Mouse (Mus musculus) adrenal gland (tissue): ENCODE measurements around the gene Etl4.
"Not testable (repeated sequence)": the region's sequence is repeated elsewhere in the genome, so short reads cannot be mapped to it uniquely, and the experiment has no call there.

Source experiments
- intact Hi-C: fragments of 180-260 bp; cut with DNase I; formaldehyde crosslinking; loops from one replicate; pipeline ENCODE4 v1.15.1; 2025

The Etl4 gene

DNA sequence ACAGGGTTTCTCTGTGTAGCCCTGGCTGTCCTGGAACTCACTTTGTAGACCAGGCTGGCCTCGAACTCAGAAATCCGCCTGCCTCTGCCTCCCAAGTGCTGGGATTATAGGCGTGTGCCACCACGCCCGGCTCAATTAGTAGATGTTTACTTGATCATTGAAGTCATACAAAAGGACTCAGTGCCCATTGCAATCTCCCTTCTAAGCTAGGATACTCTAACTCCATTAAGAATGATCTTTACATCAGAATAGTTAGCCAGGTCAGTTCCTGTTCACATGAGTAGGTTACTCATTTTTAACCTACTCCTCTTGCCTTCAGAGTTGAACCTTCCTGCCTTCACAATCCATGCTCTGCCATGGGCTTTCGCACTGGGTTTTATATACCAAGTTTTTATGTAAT, 772.6 kb downstream of the Etl4 start:
- intact Hi-C loops: not testable (repeated sequence)

DNA sequence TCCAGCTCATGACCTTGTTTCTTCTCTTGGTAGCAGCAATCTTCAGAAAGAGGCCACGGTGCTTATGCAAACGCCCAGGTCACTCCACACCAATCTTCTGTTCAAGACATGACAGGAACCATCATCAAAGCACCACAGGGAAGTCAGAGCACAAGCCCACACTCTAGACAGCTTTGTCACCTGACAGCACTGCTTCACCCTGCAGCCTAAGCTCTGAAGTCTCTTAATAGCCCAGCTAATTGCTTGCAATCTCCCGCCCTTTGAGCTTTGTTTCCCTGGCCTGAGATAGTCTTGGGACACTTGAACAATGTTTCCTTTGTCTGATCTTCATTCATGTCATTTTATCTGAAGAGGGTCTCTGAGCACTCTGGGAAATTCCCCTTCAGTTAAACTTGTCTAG, 779.8 kb downstream of the Etl4 start:
- intact Hi-C loops: no loop called here

DNA sequence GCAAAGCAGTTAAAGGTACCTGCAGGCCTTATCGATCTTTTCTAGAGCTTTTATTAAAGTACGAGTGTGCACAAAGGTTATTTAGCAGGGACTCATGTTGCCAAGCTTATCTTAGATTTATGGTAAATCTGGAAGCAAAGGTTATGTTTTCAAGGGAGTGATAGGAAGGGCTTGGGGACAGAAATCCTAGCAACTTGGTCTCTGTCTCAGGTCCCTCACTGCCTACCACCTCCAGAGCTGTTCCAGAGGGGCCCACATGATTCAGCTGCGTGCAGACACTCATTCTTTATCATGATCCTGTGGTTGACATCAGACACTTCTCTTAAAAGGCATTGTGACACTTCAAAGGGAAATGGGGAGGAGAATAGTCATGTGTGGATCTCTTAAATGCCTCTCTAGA, 783.3 kb downstream of the Etl4 start:
- intact Hi-C loops: no loop called here

DNA sequence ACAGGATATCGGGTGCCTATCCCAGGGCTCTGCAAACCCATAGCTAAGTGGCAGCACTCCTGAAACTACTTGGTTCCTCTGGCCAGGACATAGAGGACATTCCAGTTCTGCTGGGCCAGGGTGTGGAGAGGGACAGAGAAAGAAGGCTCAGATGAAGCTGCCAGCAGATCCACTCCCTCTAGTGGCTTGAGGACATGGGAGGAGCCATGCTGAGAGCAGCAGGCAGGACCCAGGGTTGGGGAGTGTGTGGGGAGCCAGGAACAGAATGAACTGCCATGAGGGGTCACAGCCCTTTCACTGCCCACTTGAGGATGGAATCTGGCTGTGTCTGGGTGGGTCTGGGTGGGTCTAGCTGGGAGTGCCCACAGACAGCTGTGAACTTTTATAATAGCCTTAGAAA, 784.2 kb downstream of the Etl4 start:
- intact Hi-C loops: no loop called here

DNA sequence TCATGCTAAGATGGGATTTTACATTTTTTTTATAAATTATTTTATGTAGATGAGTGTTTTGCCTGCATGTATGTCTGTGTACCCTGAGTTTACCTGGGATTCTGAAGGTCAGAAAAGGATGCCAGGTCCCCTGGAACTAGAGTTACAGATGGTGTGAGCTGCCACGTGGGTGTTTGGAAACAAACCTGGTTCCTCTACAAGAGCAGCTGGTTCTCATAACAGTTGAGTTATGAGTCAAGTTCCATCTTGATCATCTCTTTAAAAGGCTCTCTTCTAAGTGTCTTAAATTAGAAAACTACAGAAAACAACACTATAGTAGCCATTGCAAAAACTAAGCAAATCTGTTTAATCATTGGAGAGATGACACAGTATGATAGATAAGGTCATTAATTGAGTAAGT, 788.1 kb downstream of the Etl4 start:
- intact Hi-C loops: no loop called here

DNA sequence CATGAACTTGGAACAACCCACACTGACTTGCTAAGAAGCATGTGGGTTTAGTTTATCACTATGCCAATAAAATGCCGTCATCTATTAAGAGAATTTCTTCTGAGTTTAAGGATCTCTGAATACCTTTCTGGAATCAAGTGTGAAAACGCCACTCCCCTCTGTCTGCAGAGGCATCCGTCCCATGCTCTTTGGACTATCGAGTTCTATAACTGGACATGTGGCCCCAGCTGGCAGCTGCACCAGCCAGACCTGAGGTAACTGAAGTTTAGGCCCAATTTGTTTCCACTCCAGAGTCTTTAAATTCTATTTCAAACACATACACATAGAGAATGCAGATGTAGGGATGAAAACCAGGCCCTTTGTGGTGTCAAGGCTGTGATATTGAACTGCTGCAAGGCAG, 795.5 kb downstream of the Etl4 start:
- intact Hi-C loops: no loop called here

DNA sequence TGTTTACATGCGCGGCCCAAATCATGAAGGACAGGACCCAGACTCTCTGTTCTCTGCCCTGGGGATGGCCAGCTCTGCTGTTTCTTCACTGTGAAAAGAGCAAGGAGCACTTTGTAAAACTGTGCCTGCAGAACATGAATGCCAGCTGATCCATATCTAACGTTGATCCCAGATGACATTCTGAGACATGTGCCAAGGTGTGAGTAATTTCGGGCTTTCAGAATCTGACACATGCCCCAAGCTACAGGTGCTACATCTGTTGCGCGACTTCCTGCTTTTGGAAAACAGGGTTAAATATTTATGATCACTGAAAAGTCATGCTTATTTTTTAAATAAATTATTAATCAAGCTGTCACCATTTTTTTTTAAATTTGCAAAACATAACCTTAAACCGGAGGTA, 801.0 kb downstream of the Etl4 start:
- intact Hi-C loops: no loop called here

DNA sequence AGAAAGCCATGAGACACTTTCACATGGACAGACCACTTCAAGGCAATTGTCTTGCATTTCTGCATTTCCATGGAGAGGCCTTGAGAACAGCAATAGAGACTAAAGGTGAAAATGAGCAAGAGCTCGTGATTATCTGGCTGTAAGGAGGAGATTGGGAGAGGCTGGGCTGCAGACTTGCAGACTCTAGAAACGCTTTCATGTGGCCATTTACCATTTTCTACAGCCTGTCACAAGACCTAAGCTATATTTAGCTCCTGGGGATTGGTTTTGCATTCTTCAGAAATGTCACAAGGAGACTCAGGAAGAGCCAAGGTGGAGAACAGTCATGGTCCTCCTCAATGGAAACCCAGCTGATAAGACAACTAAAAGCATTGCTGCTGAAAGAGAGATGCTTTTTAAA, 801.4 kb downstream of the Etl4 start:
- intact Hi-C loops: no loop called here

DNA sequence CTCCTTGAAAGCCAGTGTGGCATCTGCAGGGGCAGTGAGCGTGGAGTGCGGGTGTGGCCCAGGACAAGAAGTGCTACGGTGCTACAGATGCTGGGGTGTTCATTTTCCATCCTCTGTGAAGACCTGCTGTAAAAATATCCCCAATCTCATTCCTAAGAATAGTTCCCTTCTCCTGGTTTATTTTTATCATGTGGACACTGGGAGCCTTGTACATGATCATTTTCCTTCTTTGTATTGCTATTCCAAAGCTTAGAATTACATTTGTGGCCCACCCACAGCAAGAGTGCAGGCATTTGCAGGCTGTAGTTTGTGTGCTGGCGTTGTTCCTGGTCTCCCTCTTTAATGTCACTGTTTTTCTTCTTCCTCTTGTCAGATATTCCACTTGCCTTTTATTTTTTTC, 809.5 kb downstream of the Etl4 start:
- intact Hi-C loops: no loop called here

DNA sequence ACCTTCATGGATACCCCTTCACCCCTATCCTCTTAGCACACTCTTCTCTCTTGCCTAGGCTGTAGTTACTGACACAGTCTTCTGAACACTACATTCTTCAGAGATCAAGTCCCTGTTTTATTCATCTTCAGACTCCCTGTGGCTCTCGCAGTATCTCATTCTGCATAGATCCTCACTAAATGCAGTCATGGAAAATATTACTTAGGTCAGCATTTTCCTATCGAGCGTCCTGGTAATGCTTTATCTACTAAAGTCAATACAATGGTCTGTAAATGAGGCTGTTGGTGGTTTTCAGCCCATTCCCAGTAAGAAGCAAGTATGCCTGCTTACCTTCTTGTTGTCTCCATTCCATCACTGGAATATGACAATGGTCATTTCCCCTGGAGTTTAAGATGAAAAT, 811.5 kb downstream of the Etl4 start:
- intact Hi-C loops: loop anchor here (10.0 kb wide), 1 partner anchor 54 kb away; no protein-coding TSS in a partner anchor

DNA sequence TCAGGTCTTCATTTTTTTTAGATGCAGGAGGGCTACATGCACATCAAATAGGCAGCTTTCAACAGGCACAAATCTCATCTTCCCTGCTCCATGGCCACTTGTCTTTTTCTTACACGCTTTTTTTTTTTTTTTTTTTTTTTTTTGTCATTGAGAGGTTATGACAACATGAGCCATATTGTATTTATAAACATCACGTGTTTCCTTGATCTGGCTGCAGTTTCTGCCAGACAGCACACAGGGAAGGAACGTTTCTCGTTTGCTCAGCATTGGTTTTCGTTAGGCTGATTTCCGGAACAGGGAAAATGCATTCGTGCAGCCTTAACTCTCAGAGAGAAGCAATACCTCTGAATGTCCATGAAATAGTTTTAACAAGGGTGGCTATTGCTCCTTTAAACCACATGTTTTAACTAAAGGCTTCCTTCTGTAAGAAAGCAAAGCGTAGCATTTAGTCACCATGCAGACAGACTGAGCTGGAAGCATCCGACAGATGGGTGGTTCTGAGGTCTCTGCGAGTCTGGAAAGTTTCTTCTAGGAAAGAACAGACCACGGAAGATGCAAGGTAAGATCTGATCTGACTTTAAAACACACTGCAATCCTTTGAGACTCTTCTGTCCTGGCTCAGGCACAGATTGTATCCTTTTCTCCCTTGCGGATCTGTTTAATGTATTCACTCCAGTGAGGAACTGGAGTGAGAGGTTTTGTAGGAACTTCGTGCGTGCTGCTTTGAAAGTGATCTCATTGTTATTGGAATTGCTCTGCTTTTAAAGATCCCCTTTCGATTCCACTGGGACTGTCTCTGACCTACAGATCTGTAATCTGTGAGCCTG, 812.8 kb downstream of the Etl4 start:
- intact Hi-C loops: loop anchor here (10.0 kb wide), 1 partner anchor 52 kb away; no protein-coding TSS in a partner anchor

DNA sequence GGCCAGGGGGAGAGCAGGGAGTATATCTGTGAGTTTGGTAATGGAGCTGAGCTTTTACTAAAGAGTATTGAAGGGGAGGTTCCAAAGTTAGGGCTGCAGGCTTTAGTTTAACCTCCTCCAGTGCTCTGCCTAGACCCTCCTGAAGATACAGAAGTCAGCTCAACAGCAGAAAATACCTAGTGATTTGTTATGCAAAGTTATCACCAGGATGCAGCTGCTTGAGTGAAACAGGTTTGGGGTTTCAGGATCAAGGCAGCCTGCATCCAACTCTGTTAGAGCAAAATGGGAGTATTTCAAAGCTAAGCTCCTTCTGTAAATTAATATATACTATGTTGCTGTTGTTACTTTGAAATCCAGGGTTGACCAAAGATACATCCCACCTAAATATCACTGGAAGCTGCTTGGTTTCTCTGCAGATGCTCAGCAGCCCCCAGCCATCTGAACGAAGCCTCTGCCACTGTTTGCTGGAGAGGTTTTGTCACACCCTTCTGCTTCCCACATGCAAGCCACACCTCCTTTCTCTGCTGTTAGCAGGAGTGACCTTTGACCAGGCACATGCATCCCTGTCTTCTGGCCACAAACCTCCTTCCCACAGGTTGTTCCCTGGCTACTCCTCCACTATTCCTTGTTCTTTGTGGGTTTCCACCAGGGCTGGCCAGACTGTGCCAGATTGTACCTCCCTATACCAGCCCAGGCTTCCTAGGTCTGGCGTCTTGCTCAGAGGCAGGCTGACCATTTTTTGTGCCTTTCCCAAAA, 814.6 kb downstream of the Etl4 start:
- intact Hi-C loops: loop anchor here (10.0 kb wide), 1 partner anchor 51 kb away; no protein-coding TSS in a partner anchor

DNA sequence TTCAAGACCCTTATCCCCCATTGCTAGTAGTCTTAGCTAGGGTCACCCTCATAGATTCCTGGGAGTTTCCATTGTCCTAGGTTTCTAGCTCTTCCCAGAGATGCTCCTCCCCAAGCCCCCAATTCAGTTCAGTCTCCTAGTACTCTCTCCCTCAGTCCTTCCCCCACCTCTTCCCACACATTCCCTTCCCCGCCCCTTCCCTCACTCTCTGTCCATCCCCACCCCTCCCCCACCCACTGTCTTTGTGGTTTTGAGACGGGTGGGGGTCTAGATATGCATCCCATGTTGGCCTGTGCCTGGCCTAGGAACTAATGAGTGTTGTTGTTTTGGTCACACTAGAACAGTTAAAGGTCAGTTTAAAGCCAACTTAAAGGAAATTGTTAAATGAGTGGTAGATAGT, 817.4 kb downstream of the Etl4 start:
- intact Hi-C loops: loop anchor here (10.0 kb wide), 1 partner anchor 48 kb away; no protein-coding TSS in a partner anchor

DNA sequence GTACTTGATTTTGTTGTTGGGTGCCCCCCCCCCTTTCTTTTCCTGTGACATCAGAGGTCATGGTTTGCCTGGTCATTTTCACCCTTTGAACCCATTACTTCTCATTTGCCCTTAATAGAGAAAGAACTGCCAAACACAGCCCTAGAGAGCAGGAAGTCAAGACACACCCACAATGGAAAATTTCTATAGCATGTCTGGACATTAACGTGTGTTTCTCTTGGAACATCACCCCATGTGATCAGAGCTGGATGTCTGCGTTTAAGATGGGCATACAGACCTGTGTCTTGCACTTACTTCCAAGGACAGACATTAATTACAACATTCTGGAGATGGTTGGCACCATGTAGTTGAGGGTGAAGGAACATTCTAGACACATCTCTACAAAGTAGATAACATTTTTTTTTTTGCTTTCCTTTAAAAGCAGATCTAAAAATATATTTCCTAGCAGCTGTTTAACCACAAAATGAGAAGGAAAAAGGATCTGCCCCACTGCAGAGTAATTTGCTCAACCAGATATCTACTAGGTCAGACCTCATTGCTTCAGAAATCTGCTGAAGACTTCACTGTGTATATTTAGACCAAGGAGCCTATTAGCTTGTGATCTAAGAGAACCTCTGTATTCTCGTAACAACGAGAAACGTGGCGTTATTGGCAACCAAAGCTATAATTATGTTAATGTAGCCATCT, 818.3 kb downstream of the Etl4 start:
- intact Hi-C loops: loop anchor here (10.0 kb wide), 1 partner anchor 47 kb away; no protein-coding TSS in a partner anchor

DNA sequence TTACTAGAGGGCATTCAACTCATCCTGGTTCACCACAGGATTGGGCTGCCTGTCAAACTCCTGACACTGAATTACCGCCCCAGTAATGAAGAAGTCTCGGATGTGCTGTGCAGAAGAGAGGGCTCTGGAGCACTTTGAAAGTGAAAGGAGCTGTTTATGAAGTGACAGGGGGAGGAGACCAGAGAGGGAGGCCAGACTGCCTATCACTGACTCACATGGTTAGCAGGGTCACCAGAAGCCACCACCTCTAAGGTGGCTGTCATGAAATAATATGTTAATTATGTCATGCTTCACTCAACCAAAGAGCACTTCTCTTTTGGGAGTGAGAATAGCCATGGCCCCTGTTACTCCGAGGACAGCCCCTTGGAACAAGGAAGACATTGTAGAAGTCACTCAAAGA, 825.9 kb downstream of the Etl4 start:
- intact Hi-C loops: no loop called here

DNA sequence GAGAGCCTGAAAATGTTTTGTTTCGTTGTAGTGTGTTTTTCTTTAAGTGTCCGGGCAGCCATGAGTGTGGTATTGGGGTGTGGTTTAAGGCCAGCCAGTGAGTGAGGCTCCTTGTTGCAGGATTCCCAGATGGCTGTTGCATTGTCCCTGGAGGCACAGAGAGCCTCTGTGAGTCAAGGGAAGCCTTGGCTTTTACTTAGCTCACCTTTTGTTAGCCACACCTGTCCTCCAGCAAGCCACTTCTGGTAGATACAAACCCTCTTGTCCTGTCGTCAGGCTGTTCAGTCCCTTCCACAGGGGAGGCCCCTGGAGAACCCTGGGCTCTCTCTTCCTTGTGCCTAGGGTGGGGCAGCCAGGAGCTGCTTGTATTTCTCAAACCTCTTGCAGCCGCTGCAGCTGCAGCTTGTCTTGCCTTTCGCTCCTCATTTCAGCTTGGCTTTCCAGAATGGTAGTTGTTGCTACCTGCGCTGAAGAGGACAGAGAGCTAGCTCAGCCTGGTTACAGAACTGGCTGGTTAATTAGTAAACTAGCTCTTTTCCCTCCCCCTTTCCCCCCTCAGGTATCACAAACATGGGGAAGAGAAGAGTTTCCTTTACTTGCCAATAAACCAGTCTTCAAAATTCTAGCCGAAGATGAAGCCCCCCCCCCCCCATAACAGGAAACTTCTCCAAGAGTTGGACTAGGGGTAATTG, 826.9 kb downstream of the Etl4 start:
- intact Hi-C loops: no loop called here

DNA sequence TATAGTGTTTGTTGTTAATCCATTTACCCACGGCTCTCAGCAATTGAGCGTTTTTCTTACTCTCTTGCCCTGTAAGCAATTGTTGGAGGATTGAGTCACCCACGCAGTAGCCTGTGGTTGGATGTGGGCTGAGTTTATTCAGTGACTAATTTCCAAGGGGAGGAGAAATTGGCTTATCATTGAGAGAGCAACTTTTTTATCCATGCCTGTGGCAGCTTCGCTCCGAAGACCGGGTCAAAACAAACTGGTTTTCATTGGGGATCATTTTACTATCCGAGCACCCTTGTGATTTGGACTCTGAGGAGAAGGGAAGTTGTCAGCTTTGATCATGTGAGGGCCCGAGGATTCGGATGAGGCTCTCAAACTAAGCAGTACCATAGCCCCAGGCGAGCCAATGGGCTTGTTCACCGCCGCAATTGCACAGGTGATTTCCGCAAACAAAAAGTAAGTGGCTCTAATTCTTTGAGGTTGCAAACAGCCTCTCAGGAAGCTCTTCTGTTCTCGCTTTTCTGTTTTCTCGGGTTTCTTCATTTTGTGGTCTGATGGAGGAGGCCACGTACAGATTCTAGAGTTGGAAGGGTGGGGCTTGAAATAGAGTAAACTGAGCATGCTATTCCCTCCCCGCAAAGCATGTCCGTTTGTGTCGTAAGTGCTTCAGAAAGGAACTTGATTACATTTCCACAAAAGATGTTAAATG, 827.7 kb downstream of the Etl4 start:
- intact Hi-C loops: no loop called here

DNA sequence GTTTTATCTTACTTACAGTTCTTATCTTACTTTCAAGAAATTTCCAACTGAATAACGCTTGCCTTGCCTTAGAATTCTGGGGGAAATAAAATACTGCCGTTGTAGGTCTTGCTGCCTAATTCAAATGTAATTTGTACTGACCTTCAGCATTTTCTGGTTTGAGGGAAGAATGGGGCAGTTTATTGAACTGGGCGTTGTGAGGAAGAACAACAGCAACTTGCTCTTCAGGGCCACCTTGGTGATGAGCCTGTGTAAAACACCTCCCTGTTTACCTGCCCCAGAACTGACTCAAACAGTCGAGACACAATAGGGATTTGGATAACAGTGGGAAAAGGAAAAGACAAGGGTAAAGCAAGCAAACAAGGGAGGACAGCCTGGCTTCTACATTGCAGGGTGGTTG, 828.3 kb downstream of the Etl4 start:
- intact Hi-C loops: no loop called here

DNA sequence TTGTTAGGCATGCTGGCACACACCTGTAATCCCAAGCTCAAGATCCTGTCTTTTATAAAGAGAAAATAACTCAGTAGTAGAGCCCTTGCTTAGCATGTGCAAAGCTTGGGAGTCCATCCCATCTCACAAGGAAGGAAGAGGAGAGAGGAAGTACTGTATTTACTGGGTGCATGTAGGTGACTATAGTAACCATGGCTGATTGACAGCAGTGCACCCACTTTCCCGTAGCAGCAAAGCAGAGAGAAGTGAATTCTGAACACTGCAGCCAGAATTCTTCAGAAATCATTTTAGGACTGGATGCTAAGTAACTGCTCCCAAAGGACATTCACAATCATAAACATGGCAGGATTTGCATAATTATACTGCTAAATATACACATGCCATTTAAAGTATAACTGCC, 838.1 kb downstream of the Etl4 start:
- intact Hi-C loops: no loop called here

DNA sequence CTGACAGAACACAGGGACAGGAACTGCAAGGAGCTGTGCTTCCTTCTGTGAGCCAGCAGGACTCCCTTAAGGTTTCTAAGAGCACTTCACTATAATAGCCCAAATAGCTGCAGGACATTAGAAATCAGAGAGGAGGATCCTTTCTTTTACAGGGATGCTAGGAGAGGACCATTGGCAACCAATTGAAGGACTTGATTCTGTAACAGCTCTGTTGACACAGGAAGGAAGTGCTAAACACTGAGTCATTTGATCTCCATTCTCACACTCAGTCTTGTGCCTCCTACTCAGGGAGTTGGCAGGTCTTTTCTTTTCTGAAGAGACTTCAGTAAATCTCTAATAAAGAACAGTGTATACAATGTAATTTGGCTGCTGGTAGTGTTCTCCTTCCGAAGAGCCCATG, 838.9 kb downstream of the Etl4 start:
- intact Hi-C loops: no loop called here

DNA sequence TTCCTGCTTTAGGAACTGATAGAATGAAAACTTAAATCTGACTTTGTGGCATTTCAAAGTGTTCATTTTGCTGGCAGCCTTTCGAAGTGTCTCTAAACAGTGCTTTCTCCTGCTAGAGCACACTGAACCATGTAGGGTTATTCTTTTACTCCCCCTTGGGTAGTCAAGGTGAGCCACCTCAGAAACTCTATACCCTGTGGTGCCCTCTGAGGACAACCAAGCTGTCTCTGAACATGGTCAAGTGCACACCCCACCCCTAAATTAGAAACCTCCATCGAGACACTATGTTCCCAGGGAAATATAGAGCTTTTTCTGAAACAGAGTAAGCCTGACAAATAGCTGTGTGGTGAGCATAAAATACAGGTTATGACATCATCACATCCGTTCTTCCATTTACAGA, 840.1 kb downstream of the Etl4 start:
- intact Hi-C loops: no loop called here
